Mouse (Mus musculus) 3134 (cell line): ENCODE data around the gene Alpl.
A peak's percentile ranks its signal among the peaks of the same experiment; 100 is the strongest.

Experiments used
- DNase-seq: peaks from one replicate; pipeline ENCODE4 v3.0.0-alpha.2; 2011; ENCODE audit warnings: low spot score; ENCODE audit not compliant: insufficient read length; ENCODE audit errors: extremely low read depth

The Alpl gene

DNA sequence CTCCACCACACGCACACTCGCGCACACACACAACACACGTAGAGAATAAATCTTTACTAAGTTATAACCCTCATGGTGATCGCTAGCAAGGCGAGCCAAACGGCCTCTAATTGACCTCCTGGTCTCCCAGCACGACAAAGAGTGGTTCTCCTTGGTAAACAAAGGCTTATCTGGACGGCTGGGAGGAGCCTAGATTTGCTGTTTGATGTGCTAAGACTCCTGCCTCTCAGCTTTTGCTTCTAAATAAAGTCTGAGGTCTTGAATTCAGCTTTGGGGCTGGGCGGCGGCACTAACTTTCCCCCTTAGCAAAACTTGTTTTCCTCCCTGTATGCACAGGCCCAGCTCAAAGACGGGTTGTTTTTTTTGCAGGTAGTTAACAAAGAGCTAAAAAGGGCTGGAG lies 5.0 kb upstream of the Alpl start:
- no peak for DNase-seq

DNA sequence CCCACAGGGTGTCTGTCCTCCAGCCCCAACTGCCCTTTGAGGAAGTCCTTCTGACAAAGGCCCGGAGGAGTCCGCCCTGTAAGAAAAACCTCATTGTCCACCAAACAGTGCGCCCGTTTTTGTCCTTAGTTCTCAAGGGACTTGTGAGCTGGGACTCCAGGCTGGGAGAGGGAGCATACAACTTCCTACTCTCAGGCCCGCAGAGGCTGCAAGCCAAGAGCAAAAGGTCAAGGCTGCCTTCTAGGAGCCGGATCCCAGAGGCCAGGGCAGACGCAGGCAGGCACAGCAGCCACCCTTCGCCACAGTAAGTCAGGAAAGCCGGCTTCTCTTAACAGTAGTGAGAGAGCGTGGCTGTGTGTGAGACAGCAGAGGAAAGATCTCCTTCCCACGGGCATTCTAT lies 4.1 kb upstream of the Alpl start:
- no peak for DNase-seq

DNA sequence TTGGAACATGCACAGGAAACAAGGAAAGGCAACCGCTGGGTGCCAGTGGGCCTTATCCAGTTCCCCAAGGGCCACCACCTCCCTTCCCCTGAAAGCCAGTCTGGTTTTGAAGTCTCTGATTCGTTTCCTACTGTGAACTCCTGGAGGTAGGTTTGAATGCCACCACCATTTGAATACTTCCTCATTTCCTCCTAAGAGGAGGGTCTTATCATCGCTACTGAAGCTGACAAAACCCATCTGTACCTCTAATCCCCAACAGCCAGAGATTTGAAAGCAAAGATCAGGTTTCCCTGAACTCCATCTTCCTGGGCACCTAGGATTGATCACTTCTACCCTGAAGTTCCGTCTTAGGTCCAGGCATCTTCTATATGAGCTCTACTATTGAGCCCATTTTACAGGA lies 854 bp upstream of the Alpl start:
- no peak for DNase-seq

DNA sequence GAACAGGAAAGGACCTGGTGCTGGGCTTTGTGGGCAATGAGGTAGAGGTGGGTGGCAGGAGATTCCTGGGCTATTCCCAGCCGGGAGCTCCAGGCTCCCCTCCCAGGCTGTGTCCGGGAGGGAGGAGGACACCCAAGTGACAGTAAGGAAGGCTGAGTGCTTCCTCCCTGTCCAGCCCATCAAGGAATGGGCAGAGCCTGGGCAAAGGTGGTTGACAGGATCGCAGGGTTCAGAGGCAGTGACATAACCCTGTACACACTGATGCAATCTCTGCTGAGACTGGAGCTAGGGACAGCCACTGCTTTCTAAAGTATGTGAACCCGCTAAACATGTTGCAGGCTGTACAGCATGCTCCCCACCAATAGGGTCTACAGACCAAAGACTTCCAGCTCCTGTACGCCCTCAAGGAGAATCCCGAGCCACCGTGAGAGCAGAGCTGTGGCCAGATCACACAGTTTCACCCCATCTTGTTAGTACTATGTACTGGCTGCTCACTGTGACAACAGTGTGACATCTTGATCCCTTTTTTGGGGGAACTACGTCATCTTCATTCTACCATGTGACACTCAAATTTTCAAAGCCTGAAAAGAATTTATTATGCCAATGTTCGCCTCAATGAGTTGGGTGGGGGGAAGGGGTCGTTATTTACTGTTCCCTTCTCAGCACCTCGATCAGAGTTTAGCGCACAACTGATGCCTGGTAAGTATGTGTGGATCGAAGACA lies 1.8 kb downstream of the Alpl start:
- no peak for DNase-seq

DNA sequence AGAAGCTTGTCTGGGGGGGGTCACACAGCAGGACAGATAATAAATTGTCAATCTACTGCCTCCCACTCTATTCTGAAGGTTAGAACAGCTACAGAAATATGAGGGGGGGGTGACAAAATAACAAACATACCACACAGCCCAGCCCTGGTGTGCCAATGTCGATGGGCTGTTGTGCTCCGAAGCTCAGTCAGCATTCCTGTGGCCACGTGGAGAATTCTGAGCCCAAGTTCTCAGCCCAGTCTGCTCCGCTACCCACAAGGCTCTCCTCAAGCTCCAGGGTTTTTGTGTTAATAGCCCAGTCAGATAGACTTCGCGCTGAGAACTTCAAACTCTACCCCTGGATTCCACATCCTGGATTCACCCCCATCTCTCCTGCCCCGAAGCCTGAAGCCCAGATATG lies 2.6 kb downstream of the Alpl start:
- no peak for DNase-seq

DNA sequence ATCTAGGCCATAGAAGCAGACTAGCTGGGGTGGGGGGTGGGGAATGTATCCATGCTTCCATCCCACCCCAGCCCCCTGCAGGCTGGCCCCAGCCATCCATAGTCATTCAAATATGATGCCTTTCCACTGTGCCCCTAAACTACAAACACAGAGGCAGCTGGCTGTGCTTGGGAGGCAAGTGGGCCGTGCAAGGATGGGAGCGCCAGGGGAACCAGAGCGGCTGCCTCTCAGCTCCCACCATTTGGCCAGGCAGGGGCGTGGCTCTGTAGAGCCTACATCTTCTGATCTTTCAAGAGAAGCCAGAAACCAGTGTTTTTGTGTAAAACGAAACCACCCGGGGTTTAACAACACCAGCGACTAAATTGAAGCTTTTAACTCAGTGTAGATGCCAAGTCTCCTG lies 4.7 kb downstream of the Alpl start:
- DNase-seq = no peak

DNA sequence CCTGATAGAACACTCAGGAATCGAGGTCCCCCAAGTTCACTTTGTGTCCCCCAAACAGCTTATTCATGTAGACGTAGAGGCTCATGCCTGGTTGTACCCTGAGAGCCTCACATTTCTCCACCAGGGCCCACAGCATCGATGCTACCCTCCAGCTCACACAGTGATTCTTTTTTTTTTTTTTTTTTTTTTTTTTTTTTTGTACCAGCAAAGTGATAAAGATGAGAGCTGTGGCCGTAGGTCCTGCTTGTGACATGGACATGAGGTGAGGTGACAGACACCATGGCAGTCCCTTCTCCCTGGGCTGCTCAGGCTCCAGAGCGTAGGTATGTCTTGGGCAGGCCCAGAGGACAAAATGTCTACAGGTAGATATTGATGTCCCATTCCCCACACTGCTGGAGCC lies 5.2 kb downstream of the Alpl start:
- DNase-seq = no peak

DNA sequence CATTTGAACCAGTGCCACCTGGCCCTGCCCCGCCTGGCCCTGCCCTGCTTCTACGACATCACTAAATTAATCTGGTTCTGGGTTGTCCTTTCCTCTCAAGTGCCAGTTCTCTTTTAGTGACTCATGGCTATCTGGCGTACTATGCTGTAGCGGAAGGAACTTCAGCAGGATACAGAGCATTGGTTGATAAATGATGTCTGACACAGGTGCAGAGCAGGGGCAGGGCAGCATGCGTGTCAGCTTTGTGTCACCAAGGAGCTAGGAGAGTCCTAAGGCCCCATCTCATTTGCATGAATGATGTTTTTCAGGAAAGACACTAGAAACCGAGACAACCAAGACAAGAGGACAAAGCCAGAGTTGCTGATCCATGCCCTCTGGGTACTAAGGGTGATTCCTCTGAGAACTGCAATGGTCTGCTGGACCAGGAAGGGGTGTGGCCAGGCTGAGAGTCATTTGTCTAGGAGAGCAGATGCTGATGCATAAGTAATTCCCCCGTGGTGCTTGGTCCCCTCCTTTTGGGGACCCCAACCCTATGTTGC lies 7.6 kb downstream of the Alpl start:
- no peak for DNase-seq

DNA sequence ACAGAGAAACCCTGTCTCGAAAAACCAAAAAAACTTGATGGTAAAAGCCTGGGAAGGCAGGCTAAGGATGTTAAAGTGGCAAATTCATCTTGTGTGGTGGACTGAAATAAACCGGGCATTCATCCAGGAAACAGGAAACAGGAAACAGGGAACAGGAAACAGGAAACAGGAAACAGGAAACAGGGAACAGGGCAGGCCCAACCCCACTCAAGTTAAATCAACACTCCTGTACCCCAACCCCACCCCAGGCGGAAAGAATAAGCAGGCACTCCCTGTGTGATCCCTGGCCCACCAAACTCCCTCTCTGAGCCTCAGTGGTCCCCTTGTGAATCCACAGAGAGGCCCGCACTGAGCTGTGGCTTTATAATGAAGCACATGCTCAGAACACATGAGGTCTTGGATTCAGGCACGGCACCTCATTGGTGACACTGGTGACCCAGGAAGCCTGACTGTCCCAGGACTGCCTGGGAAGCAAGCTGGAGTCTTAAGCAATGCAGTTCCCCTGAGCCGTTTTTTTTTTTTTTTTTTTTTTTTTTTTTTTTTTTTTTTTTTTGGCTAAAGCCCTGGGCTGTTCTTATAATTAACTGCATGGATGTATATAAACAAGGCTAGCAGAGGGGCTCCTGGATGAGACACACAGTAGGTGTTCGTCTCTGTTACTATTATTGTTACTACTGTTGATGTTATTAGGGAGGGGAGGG lies 8.4 kb downstream of the Alpl start:
- no peak for DNase-seq

DNA sequence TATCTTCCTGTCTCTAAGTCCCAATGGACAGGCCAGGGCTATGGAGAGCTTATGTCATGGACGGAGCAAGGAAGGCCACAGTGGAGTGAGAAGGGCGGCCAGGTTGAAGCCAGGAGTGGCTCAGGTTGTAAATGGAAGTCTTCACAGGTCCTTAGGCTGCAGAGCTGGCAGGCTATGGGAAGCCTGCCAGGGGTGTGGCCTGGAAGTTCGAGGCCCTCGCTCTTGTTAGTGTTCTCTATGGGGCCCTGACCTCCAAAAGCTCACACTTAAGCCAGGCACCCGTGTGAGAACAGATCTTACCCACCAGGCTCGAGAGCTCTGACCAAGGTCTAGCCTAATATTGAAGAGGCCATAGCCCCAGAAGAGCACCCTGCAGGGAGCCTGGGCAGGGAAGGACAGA lies 9.7 kb downstream of the Alpl start:
- DNase-seq = no peak

DNA sequence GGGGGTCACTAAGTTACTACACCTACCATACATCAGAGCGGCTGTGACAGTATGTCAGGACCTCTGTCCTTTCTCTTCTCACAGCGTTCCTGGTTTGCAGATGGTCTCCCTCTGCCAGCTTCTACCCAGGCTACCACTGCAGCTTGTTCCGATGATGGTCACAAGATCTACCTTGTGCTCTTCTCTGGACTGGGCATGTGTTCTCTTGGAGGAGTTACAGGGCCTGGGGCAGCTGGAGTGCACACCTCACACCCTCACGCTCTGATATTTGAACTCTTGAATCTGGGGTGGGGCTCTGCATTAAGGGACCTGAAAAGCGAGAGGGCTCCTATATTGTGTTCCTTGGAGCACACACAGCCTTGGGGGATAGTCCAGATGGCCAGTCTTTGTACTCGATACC lies 10.9 kb downstream of the Alpl start:
- no peak for DNase-seq

DNA sequence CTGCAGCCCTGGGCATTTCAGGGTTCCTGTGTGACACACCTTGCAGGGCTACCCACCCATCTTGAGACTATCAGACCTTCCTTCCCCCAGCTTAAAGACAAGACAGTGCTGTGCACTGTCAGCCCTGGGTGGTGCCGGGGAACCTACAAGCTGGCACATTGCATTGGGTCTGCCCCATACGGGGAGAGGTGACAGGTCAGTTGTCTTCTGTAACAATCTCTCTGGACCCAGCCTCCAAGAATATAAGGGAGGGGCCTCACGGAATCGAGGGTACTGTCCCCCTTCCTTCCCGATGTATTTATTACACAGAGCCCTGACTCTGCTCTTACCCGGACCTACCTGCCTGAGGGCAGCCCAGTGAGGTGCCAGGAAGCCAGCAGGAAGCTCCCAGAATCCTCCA lies 11.4 kb downstream of the Alpl start:
- no peak for DNase-seq

DNA sequence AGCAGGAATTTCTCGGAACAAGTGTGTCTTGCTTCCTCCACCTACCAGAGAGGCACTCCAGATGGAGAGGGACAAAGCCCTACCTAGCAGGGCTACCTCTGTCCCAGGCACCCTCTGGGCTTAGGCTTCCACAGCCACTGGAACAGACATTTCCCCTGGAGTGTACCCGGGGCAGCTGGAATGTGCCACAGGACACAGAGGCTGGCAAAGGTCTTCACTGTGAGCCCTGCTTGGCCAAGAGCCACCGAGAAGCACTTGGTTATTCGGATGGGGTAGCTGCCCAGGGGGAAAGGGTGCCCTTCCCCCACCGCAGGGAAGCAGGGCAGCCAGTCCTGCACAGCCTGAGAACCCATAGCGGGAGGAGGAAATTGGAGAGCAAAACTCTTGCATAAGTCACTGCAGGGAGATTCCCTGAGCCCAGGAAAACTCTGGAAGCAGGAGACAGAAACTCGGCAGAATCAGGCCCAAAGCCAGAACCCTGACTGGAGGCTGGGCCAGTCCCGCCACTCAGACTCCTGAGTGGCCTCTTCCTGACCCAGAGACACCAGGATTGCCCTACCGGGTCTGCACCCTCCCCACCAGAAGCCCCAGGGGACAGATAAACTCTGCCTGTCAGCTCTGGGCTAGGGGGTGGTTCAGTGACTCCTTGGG lies 12.5 kb downstream of the Alpl start:
- DNase-seq = peak; percentile 67

DNA sequence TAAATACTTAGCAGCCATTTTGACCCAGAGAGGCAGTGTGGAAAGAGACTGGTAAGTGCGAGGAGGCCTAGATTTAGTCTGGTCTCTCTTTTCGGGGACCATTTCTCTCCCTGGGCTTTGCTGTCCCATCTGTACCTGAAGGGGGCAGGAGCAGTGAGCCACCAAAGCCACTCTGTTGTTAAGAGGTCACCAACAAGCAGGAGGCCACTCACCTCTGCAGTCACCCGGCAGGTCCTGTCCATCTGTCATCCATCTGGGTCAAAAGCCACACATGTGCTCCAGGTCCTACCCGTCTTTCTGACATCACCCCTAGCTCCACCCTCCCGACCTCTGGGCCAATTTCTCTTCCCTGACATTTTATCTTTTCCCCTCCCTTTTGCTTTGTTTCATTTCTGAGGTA lies 14.2 kb downstream of the Alpl start:
- no peak for DNase-seq

DNA sequence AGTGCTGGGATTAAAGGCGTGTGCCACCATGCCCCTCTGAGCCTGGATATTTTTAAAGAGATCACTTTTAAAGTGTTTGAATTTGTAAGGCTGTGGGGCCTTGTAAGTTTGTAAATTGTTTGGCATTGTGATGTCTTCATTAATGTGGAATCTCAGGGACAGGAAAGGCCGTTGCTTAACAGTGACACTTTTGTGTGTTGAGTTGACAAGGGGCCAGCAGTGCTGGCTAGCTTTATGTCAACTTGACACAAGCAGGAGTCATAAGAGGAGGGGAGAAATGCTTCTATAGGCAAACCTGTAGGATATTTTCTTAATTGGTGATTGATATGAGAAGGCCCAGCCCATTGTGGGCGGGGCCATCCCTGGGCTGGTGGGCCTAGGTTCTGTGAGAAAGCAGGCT lies 15.2 kb downstream of the Alpl start:
- DNase-seq = no peak

DNA sequence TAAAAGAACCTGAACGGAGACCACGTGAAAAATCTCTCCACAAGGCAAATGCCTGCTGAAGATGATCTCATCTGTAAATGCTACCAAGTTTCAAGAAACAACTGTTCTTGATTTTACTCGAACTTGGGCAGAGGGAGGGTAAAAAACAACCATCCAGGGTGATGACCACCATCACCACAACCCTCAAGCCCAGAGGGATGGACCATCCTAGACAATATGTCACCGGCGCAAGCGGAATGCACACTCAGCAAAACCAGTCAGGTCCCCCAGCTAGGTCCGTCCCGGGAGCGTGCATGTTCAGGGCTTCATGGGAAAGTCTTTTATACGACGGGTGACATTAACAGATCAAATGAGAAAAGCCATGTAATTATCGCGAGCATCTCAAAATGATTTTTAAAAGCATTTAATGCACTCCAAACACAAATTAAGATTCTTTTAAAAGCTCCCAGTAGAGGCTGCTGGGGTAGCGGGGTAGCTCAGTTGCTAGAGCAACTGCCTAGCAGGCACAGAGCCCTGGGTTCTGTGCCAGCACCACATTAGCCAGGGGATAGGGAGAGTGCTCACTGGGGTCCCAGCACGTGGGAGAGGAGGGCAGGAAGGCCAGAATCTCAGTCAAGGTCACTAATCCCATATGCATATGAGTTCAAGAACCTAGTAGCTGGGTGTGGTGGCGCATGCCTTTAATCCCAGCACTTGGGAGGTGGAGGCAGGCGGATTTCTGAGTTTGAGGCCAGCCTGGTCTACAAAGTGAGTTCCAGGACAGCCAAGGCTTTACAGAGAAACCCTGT lies 17.6 kb downstream of the Alpl start:
- DNase-seq = no peak

DNA sequence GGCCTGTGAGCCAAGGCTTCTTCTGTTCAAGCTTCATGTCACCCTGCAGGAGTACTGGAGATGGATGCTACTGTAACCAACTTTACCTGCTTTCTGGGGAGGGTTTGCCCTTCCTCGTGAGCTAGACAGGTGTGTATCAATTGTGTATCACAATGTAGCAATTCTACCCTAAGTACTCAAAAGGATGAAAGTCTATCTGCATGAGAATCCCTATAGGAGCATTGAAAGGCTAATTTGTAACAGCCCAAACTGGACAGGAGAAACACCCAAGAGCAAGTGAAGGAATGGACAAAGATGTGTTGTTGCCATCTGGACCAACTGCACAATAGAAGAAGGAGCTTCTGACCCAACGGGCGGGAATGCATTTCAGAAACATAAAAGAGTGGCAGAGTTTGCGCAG lies 18.3 kb downstream of the Alpl start:
- no peak for DNase-seq

DNA sequence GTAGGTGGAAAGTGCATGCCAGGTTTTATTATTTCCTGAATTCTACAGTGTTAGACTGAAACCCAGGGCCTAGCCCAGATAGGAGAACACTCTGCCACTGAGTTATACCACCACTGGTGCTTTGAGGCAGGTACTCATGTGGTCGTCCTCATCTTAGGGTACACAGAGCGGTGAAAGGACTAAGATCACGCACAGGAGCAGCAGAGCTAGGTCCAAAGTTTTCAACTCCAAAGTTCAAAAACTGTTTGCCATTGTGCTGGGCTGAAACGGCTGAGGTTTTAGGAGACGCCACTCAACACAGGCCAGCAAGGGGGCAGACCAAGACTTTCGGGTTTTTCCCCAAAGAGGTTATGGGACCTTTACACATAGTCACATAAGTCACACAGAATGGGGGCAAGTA lies 21.7 kb downstream of the Alpl start:
- no peak for DNase-seq

DNA sequence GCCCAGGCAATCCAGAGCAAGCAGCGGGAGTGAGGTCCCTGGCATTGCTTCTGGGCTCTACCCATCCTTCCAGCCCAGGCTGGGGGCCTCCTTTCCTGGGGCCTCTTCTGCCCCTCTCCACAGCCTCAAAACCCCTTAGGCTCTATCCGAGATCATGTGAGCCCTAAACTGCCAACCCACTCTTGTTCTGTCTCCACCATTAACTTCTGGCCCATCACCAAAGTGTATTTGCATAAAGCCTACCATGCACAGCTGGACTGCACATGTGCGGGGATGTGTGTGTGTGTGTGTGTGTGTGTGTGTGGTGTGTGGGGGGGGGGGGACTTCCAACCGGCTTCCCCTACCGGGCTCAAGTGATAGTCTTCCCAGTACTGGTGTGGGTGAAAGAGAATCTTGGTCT lies 22.2 kb downstream of the Alpl start:
- DNase-seq = no peak

DNA sequence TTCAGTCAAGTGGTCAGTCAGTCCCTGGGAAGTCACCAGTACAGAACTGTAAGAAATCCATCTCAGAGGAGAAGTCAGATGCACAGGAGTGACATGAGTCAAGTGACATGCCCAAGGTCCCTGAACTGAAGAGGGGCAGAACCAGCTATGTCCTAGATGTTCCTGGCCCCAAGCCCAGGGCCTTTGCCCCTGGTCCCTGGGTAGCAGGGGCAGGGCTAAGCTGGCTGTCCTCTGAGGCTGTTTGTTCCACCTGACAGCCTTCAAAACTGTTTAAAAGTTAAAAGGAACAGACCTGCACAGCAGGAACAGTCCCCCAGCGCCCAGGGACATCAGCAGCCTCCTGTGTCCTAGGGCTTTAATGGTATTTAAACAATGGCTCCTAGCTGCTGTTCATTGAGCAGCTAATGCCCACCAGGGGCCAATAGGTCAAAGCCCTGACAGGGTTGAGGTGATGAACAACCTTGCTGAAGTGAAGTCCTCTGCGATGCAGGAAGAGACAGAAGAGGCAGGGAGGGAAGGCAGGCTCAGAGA lies 22.8 kb downstream of the Alpl start:
- no peak for DNase-seq
